Mouse (Mus musculus) lung, postnatal 0 days (tissue): Measurements from ENCODE around the gene Fam71f2. TPM values are rescaled to one million over a fixed set of nuclear protein-coding genes. Genes with fewer than 3 reads are reported as not detected.
A peak's percentile ranks its signal among the peaks of the same experiment; 100 is the strongest.

Experiments used
- ATAC-seq: fragments of 200-750 bp; cut with Nextera tagmentation; 2 replicates; pipeline ENCODE4 v1.8.0; 2017; ENCODE audit warnings: moderate library complexity
- DNase-seq: peaks from one replicate; pipeline ENCODE4 v3.0.0-alpha.2; 2016; ENCODE audit warnings: low spot score
- H3K27ac ChIP-seq: fragments of 300-500 bp; sonication (generic); 2 replicates; pipeline ENCODE4 v1.5.1; 2014; ENCODE audit warnings: antibody characterized with exemption, mild to moderate bottlenecking, low read length, mixed read lengths
- H3K27me3 ChIP-seq: fragments of 300-500 bp; sonication (generic); replicated peaks from 2 replicates; pipeline ENCODE4 v1.6.1; 2014; ENCODE audit warnings: low read length, mixed read lengths; ENCODE audit not compliant: insufficient read depth
- H3K36me3 ChIP-seq: fragments of 300-500 bp; sonication (generic); 2 replicates; pipeline ENCODE4 v1.6.1; 2014; ENCODE audit warnings: low read length, mixed read lengths; ENCODE audit not compliant: insufficient read depth
- H3K4me1 ChIP-seq: fragments of 300-500 bp; sonication (generic); 2 replicates; pipeline ENCODE4 v1.6.1; 2014; ENCODE audit warnings: antibody characterized with exemption, low read depth, low read length, mixed read lengths; ENCODE audit not compliant: insufficient read depth
- H3K4me2 ChIP-seq: fragments of 300-500 bp; sonication (generic); replicated peaks from 2 replicates; pipeline ENCODE4 v1.6.1; 2014; ENCODE audit warnings: low read depth, mild to moderate bottlenecking, low read length, moderate library complexity, mixed read lengths
- H3K4me3 ChIP-seq: fragments of 300-500 bp; sonication (generic); 2 replicates; pipeline ENCODE4 v1.5.1; 2014; ENCODE audit warnings: low read depth, low read length
- H3K9ac ChIP-seq: fragments of 300-500 bp; sonication (generic); replicated peaks from 2 replicates; pipeline ENCODE4 v1.6.1; 2014; ENCODE audit warnings: low read depth, mild to moderate bottlenecking
- H3K9me3 ChIP-seq: fragments of 300-500 bp; sonication (generic); 2 replicates; pipeline ENCODE4 v1.6.1; 2016; ENCODE audit warnings: low read length, mixed read lengths
- CTCF ChIP-seq: IDR thresholded peaks from 2 replicates; pipeline ENCODE4 v1.5.1; 2016; ENCODE audit warnings: antibody characterized with exemption, mild to moderate bottlenecking
- EP300 ChIP-seq: IDR thresholded peaks from 2 replicates; pipeline ENCODE4 v1.6.1; 2016; ENCODE audit warnings: antibody characterized with exemption, mild to moderate bottlenecking, control low read depth
- WGBS: fragments of 180-500 bp; shearing (Covaris S2); extraction: QIAGEN DNeasy Blood & Tissue Kit; methylation state at CpG from one replicate; pipeline ENCODE4 v1.1.7; 2014; 5-methylcytosine and 5-hydroxymethylcytosine counted together
- polyA plus RNA-seq: library from polyadenylated mRNA; unstranded; fragments of >200 nt; fragmentation: Nextera tagmentation; extraction: Ambion mirVana; gene quantifications from 2 replicates; pipeline ENCODE4 v1.2.1, GENCODE M21; 2015

Gene Fam71f2
- polyA plus RNA-seq, 1 experiment from 2014 or later = 1.2 TPM

DNA sequence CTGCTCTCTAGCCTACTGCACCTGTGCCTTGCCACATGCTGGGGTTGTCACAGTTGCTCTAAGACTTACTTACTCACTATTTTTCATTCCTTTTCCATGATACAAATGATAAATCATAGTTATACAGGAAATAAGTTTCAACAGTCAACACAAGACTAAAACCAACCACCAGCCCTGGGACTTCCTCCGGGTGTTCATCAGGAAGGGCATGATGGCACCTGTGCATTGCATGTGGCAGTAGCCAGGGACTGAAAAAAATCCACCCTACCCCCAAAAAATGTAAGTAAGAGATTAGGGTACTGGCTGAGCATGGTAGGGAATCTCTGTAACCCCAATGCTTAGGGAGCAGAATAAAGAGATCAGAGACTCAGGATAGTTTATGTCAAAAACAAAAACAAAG, 20.0 kb upstream of the Fam71f2 start:
- Histone ChIP-seq H3K27ac (no peak overlapping the region), H3K4me3 (no peak overlapping the region), H3K9me3 (no peaks in the 10 kb centered on the region), H3K4me1 (no peaks in the 10 kb centered on the region), H3K36me3 (no peaks in the 10 kb centered on the region), H3K4me2 (no peak overlapping the region), H3K9ac (no peak overlapping the region), H3K27me3 (no peaks in the 10 kb centered on the region)
- DNase-seq = no peak
- no peak for ATAC-seq
- 58% methylated on average over 1 of the region's 1 CpGs for WGBS
- TF ChIP-seq CTCF (no peak), EP300 (no peak)

DNA sequence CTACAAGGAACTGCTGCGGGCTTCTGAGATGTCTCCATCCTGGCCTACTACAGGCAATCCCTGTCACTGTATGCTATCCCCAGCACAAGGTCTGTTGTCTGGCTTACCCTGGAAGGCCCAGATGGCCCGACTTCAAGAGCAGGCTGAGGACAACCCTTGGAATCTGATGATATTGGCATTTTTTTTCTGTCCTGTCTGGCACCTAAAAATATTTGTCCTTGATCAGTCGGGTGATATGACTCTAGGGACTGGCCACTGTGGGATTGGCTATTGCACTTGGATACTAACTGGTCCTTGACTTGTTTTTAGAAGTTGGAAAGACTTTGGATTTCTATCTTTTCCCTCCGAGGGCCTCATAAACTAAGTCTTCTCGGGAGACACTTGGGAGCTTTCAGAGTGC, 17.6 kb upstream of the Fam71f2 start:
- H3K4me3 ChIP-seq = no peak overlapping the region
- TF ChIP-seq CTCF = no peak
- no peak for TF ChIP-seq EP300
- H3K9me3 ChIP-seq = no peaks in the 10 kb centered on the region

DNA sequence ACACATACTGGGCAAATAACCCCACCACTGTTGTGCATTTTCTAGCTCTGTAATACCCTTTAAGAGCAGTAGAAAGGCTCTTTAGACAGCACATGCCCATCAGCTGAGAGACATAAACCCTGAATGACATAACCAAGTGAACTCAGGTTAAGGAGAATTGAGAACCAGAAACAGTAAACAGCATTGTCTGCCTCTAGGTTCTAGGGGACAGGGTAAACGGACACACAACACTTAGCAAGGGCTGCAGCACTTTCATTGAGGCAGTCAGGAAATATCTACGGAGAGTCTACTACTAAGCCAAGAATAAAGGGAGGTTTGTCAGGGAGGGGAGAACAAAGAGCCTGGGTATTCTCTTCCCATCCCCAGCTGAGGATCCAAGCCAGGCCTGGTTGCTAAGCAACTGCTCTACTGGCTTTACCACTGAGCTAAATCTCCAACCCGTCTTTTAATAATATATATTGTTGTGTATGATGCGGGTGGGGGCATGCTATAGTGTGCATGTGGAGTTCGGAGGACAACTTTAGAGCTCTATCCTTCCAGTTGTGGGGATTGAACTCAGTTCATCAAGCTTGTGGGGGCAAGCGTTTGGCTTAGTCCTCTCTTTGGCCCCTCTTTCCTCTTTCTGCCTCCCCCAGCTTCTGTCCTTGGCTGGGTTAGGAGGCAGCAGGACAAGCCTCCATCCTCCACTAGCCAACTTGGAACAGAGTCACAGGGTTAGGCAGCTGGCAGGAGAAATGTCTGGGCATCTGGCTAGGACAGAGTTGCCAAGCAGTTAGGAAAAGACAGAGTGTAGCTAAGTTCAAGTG, 15.5 kb upstream of the Fam71f2 start:
- Histone ChIP-seq H3K27ac (no peak overlapping the region), H3K4me3 (no peak overlapping the region), H3K36me3 (no peaks in the 10 kb centered on the region), H3K27me3 (no peaks in the 10 kb centered on the region), H3K9me3 (no peaks in the 10 kb centered on the region), H3K9ac (no peak overlapping the region), H3K4me2 (no peak overlapping the region), H3K4me1 (no peaks in the 10 kb centered on the region)
- ATAC-seq (no peak; the same call in 1 of the 2 replicates), DNase-seq (no peak)
- 61% methylated on average over 6 of the region's 6 CpGs for WGBS
- TF ChIP-seq CTCF (no peak), EP300 (no peak)

More for the DNA sequence above, 17.6 kb upstream of the Fam71f2 start:
- no peak overlapping the region for H3K9ac ChIP-seq
- H3K4me1 ChIP-seq = no peaks in the 10 kb centered on the region
- DNase-seq = no peak
- ATAC-seq = no peak
- H3K36me3 ChIP-seq = no peaks in the 10 kb centered on the region
- H3K4me2 ChIP-seq = no peak overlapping the region
- H3K27me3 ChIP-seq = no peaks in the 10 kb centered on the region
- no peak overlapping the region for H3K27ac ChIP-seq
- WGBS = 72% methylated on average over 5 of the region's 5 CpGs

DNA sequence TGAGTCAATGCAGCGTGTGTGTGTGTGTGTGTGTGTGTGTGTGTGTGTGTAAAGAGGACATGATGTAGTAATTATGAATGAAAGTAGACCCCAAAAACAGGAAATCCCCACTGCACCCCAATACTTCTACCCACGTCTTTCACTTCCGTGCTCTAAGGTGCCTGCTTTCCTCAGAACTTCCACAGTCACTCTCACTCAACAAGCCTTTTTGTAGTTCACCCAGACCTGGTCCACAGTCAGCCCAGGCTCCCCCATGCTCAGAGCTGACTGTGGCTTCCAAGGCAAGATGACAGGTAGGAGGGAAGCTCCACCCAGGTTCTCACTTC, 15.0 kb upstream of the Fam71f2 start:
- no peaks in the 10 kb centered on the region for H3K27me3 ChIP-seq
- H3K4me1 ChIP-seq = no peaks in the 10 kb centered on the region
- DNase-seq (no peak), ATAC-seq (no peak)
- WGBS = 80% methylated on average over 3 of the region's 3 CpGs
- H3K4me2 ChIP-seq = no peak overlapping the region
- H3K9ac ChIP-seq = no peak overlapping the region
- no peaks in the 10 kb centered on the region for H3K36me3 ChIP-seq
- no peaks in the 10 kb centered on the region for H3K9me3 ChIP-seq
- no peak overlapping the region for H3K4me3 ChIP-seq
- no peak for TF ChIP-seq EP300
- no peak for TF ChIP-seq CTCF
- H3K27ac ChIP-seq = no peak overlapping the region

DNA sequence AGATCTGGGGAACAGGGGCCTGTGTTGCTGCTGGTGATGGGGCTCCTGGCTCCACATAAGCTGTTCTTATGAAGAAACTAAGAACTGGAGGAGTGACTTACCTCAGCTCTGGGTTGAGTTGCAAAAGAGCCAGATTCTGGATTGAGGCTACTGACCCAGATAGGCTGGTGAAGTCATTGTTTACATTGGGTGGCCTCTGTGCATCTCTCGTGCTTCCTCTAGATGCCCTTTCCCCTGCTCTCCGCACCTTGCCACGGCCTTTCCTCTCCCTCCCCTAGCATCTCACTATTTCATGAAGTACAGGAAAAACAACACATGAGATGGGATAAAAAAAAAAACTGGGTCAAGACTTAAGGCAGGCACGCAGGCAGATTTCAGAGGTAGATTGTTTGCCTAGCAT, 12.5 kb upstream of the Fam71f2 start:
- DNase-seq (no peak), ATAC-seq (no peak)
- no peaks in the 10 kb centered on the region for H3K27me3 ChIP-seq
- H3K9me3 ChIP-seq = no peaks in the 10 kb centered on the region
- TF ChIP-seq CTCF (no peak), EP300 (no peak)
- peaks cover 7% of the 10 kb centered on the region; the same call in 1 of the 2 replicates for H3K4me1 ChIP-seq
- H3K4me2 ChIP-seq = no peak overlapping the region
- H3K36me3 ChIP-seq = no peaks in the 10 kb centered on the region
- WGBS = 35% methylated on average over 4 of the region's 4 CpGs
- no peak overlapping the region for H3K9ac ChIP-seq
- no peak overlapping the region for H3K4me3 ChIP-seq
- H3K27ac ChIP-seq = no peak overlapping the region

DNA sequence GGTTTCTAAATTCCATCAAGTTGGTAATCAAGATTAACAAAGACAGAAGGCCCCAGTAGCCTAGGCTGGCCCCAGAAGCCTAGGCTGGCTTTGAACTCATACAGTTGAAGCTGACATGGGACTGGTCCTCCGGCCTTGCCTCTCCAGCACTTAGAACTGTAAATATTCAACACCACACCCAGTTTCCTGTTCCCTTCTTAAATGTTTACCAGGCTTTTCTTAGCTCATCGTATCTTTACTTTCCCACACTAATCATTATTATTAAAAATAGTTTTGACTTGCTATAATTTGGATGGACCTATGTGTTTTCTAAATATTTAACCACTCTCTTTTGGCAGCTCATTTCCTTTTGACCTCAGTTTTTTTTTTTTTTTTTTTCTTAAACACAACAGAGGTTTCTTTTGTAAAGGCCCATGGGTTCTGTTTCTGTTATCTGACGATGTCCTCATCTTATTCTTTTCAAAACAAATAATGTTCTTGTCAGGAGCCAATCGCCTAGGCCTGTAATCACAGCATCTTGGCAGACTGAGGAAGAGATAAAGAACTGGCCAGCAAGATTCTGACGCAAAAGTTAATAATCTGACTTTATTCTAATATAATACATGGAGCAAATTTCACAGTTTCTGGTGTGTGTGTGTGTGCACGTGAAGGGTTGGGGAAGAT, 10.3 kb upstream of the Fam71f2 start:
- TF ChIP-seq CTCF = no peak
- TF ChIP-seq EP300 = peak; percentile 93
- 34% methylated on average over 6 of the region's 6 CpGs for WGBS
- Histone ChIP-seq H3K36me3 (no peaks in the 10 kb centered on the region), H3K4me3 (no peak overlapping the region), H3K4me2 (no peak overlapping the region), H3K9ac (no peak overlapping the region), H3K27me3 (no peaks in the 10 kb centered on the region), H3K9me3 (no peaks in the 10 kb centered on the region), H3K4me1 (peaks cover 7% of the 10 kb centered on the region; the same call in 1 of the 2 replicates), H3K27ac (0 out of 2 replicates have a peak overlapping the region, but pooled peaks have one; percentile 26)
- peak; percentile 16; the same call in 1 of the 2 replicates for ATAC-seq
- peak; percentile 75 for DNase-seq
